Mouse (Mus musculus) forebrain, embryonic 16.5 days (tissue): ENCODE results near the gene Olfr1513. TPM values are rescaled to one million over a fixed set of nuclear protein-coding genes. Genes with fewer than 3 reads are reported as not detected.
"Not testable (repeated sequence)": the region's sequence is repeated elsewhere in the genome, so short reads cannot be mapped to it uniquely, and the experiment has no call there.

Source experiments
- ATAC-seq: fragments of 200-750 bp; cut with Nextera tagmentation; 2 replicates; pipeline ENCODE4 v1.8.0; 2017; ENCODE audit warnings: mild to moderate bottlenecking, moderate library complexity
- H3K27ac ChIP-seq: fragments of 300-500 bp; sonication (generic); 2 replicates; pipeline ENCODE4 v1.5.1; 2014; ENCODE audit warnings: low read length, control low read depth
- H3K27me3 ChIP-seq: fragments of 300-500 bp; sonication (generic); replicated peaks from 2 replicates; pipeline ENCODE4 v1.6.1; 2014; ENCODE audit warnings: low read length; ENCODE audit not compliant: control insufficient read depth, insufficient read depth
- H3K36me3 ChIP-seq: fragments of 300-500 bp; sonication (generic); 2 replicates; pipeline ENCODE4 v1.6.1; 2014; ENCODE audit not compliant: control insufficient read depth, insufficient read depth
- H3K4me1 ChIP-seq: fragments of 300-500 bp; sonication (generic); replicated peaks from 2 replicates; pipeline ENCODE4 v1.6.1; 2014; ENCODE audit warnings: low read length; ENCODE audit not compliant: control insufficient read depth, insufficient read depth
- H3K4me2 ChIP-seq: fragments of 300-500 bp; sonication (generic); 2 replicates; pipeline ENCODE4 v1.6.1; 2014; ENCODE audit warnings: mild to moderate bottlenecking, low read length, control low read depth
- H3K4me3 ChIP-seq: fragments of 300-500 bp; sonication (generic); replicated peaks from 2 replicates; pipeline ENCODE4 v1.5.1; 2014; ENCODE audit warnings: mild to moderate bottlenecking, low read length, control low read depth
- H3K9ac ChIP-seq: fragments of 300-500 bp; sonication (generic); replicated peaks from 2 replicates; pipeline ENCODE4 v1.6.1; 2014; ENCODE audit warnings: low read depth, low read length, control low read depth
- H3K9me3 ChIP-seq: fragments of 300-500 bp; sonication (generic); 2 replicates; pipeline ENCODE4 v1.6.1; 2016; ENCODE audit warnings: low read length; ENCODE audit not compliant: control insufficient read depth
- WGBS: fragments of 180-500 bp; shearing (Covaris S2); extraction: QIAGEN DNeasy Blood & Tissue Kit; methylation state at CpG from one replicate; pipeline ENCODE4 v1.1.7; 2014; 5-methylcytosine and 5-hydroxymethylcytosine counted together
- polyA plus RNA-seq: library from polyadenylated mRNA; unstranded; fragments of >200 nt; fragmentation: Nextera tagmentation; extraction: Ambion mirVana; gene quantifications from 2 replicates; pipeline ENCODE4 v1.2.1, GENCODE M21; 2015

Olfr1513 gene
- polyA plus RNA-seq, 1 experiment from 2014 or later = not detected

DNA sequence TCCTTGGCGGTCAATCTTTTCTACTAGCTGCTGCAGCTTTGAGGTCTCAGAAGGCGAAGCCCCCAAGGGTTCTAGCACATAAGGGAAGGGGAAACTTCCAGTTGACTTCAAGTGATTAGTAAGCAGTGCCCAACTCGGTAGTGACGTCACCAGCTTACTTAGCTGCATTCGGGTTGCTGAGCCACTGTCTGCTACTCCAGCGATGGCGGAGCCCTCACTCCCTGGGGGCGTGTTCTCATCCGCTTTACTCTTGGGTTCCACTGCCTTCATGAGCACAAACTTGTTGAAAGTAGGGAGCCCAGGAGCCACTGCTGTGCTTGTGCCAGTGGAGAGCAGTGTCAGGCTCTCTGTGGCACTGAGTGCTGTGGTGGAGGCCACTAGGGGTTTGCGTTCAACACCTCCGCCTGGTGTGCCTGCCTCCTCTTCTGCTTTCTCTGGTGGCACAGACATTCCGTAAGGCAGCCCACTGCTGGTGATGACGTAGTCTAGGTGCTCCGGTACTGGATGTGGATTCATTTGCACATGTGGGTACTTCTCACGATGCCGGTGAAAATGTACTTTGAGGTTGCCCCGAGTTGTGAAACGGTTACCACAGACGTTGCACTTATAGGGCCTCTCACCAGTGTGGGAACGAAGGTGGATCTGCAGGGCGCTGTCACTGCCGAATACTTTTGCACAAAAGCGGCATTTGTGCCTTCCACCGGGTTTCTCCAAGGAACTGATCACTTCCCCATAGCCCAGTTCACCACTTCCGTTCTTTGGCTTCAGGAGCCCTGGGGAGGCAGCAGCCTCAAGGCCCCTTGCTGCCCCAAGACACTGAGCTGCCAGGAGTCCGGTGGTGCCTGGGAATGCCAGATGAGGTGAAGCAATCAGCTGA is 42.0 kb downstream of the Olfr1513 start:
- WGBS = 83% methylated on average over 26 of the region's 26 CpGs
- Histone ChIP-seq H3K4me3 (peak overlapping the region; percentile 84; the same call in 1 of the 2 replicates), H3K36me3 (peaks cover 17% of the 10 kb centered on the region), H3K9ac (no peak overlapping the region), H3K4me2 (peak overlapping the region; percentile 78; the same call in 1 of the 2 replicates), H3K4me1 (peaks cover 49% of the 10 kb centered on the region), H3K9me3 (no peaks in the 10 kb centered on the region), H3K27me3 (no peaks in the 10 kb centered on the region), H3K27ac (no peak overlapping the region)
- no peak for ATAC-seq

DNA sequence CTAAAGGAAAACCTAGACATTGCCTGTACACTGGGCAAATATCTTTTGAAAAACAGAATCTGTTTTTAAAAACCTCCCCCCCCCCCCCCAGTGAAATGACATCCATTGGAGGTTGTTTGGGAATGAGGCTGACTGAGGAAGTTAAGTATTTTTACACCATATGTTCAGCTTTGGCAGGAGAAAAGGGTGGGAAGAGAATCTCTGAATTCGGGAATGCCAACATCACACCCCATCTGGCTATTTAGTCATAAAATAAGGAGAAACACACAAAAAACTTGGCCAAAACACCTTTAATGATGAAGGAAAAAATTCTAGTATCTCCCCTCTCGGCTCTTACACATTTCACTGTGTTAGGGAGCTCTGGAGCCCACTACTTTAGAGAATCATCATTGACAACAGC is 45.3 kb downstream of the Olfr1513 start:
- Histone ChIP-seq H3K9me3 (no peaks in the 10 kb centered on the region), H3K4me2 (peak overlapping the region; percentile 8), H3K36me3 (peaks cover 17% of the 10 kb centered on the region), H3K4me1 (peaks cover 42% of the 10 kb centered on the region), H3K4me3 (no peak overlapping the region), H3K27me3 (no peaks in the 10 kb centered on the region), H3K27ac (no peak overlapping the region), H3K9ac (no peak overlapping the region)
- ATAC-seq = peak; percentile 26; the same call in 1 of the 2 replicates
- WGBS = 60% methylated on average over 2 of the region's 2 CpGs

DNA sequence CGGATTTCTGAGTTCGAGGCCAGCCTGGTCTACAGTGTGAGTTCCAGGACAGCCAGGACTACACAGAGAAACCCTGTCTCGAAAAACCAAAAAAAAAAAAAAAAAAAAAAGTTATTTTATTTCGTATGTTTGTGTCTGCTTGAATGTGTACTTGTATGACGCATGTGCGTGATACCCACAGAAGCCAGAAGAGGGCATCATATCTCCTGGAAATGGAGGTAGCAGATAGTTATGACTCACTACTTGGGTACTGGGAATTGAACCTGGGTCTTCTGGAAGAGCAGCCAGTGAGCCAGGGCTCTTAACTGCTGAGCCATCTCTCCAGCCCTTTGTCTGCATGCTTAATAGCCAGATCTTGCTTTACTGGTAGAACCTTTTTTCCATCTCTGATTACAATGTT is 45.9 kb downstream of the Olfr1513 start:
- H3K4me1 ChIP-seq = peaks cover 42% of the 10 kb centered on the region
- not testable (repeated sequence) for H3K27me3 ChIP-seq, H3K4me3 ChIP-seq, H3K9ac ChIP-seq, ATAC-seq, H3K27ac ChIP-seq, H3K9me3 ChIP-seq, H3K4me2 ChIP-seq
- WGBS = 96% methylated on average over 5 of the region's 6 CpGs
- peaks cover 17% of the 10 kb centered on the region for H3K36me3 ChIP-seq

DNA sequence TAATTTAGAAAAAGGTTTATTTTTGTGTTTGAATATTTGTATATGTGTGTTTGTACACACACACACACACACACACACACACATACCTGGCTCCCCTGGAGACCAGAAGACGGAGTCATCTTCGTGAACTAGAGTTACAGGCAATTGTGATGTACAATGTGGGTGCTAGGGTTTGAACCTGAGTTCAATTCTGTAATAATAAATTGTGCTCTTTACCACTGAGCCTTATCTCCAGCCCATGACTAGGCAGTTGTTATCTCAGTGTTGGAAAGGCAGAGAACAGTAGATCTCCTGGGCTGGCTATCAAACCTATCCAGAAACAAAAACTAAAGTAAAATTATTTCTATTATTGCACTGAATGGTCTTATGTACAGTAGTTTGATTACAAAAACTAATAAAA is 50.1 kb downstream of the Olfr1513 start:
- Histone ChIP-seq H3K27ac (no peak overlapping the region), H3K4me3 (no peak overlapping the region), H3K4me2 (no peak overlapping the region), H3K9ac (no peak overlapping the region), H3K4me1 (peaks cover 25% of the 10 kb centered on the region), H3K27me3 (no peaks in the 10 kb centered on the region), H3K36me3 (no peaks in the 10 kb centered on the region), H3K9me3 (no peaks in the 10 kb centered on the region)
- 98% methylated on average over 2 of the region's 2 CpGs for WGBS
- ATAC-seq = no peak

DNA sequence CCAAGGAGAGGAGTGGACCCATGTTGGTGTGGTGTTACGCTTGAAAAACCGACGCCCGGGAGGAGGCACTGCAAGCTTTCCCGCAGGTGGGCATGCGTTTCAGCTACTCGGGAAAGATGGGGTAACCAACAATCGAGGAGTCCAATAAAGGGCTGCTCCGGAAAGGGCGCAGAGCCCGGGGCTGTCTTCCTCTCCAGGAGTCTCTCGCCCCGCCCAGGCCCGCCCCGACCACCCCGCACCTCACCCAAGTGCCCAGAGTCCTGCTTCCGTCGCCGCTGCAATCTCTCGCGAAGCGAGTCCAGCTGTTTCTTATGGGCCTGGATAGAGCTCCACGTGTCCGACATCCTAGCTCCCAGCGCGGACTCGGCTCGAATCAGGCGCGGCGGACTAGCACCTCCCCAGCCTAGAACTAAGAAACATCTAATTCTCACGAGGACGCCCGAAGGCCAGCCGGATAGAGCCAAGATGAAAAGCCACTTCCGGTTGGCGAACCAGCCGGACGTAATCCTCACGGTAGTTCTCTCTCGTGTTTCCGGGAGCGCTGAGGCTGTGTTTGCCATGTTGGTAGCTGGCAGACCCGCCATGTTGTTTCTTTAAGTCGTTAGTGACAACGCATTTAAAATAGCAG is 51.5 kb downstream of the Olfr1513 start, which contains the start of gene Mettl3:
Mettl3 (minus strand) TSS at position 485 of the 628 bp plus-strand sequence.
- peak; percentile 93 for ATAC-seq
- Histone ChIP-seq H3K27ac (peak within 1 kb of the TSS; percentile 95), H3K4me2 (peak within 1 kb of the TSS; percentile 77), H3K9me3 (no peaks in the 10 kb centered on the region), H3K9ac (peak within 1 kb of the TSS; percentile 77), H3K4me3 (peak within 1 kb of the TSS; percentile 74), H3K27me3 (no peaks in the 10 kb centered on the region), H3K36me3 (no peaks in the 10 kb centered on the region), H3K4me1 (peaks cover 17% of the 10 kb centered on the region)
- 0% methylated on average over 43 of the region's 46 CpGs for WGBS

DNA sequence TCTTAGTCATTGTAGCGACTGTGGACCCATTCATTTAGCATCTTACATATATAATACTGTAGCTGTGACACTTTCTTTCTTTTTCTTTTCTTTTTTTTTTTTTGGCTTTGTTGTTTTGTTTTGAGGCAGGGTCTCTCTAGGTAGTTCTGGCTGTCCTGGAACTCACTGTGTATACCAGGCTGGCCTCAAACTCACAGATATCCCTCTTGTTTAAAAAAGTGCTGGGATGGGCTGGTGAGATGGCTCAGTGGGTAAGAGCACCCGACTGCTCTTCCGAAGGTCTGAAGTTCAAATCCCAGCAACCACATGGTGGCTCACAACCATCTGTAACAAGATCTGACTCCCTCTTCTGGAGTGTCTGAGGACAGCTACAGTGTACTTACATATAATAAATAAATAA is 52.7 kb downstream of the Olfr1513 start:
- not testable (repeated sequence) for ATAC-seq

More for the DNA sequence above, 52.7 kb downstream of the Olfr1513 start:
- H3K27me3 ChIP-seq, H3K9me3 ChIP-seq, H3K9ac ChIP-seq, H3K4me3 ChIP-seq, H3K27ac ChIP-seq, H3K4me2 ChIP-seq, H3K36me3 ChIP-seq: not testable (repeated sequence)
- H3K4me1 ChIP-seq = peaks cover 17% of the 10 kb centered on the region
- WGBS = 86% methylated on average over 3 of the region's 3 CpGs

Other genes with a start within 250 kb of the Olfr1513 start
- gene Rpgrip1, start 245.7 kb downstream of the Olfr1513 start, polyA plus RNA-seq = 48.2 and 54.5 TPM in 2 replicates
- 55.8 and 67.3 TPM in 2 replicates for gene Supt16, start 159.0 kb downstream of the Olfr1513 start, polyA plus RNA-seq
- 37.4 and 42.4 TPM in 2 replicates for gene Chd8, start 98.6 kb downstream of the Olfr1513 start, polyA plus RNA-seq
- gene Tox4, start 77.3 kb downstream of the Olfr1513 start, polyA plus RNA-seq = 52.1 and 60.2 TPM in 2 replicates
- gene Rab2b, start 76.9 kb downstream of the Olfr1513 start, polyA plus RNA-seq = 54.9 and 56.8 TPM in 2 replicates
- 53.3 and 55.7 TPM in 2 replicates for gene Mettl3, start 51.3 kb downstream of the Olfr1513 start, polyA plus RNA-seq
- 31.0 and 34.7 TPM in 2 replicates for gene Sall2, start 27.6 kb downstream of the Olfr1513 start, polyA plus RNA-seq
- gene Olfr1512, start 22.8 kb upstream of the Olfr1513 start, polyA plus RNA-seq = not detected in 2 replicates
- gene Olfr1511, start 41.0 kb upstream of the Olfr1513 start, polyA plus RNA-seq = not detected in 2 replicates
- gene Olfr1510, start 58.0 kb upstream of the Olfr1513 start, polyA plus RNA-seq = not detected in 2 replicates
- not detected in 2 replicates for gene Olfr1509, start 86.6 kb upstream of the Olfr1513 start, polyA plus RNA-seq
- not detected in 2 replicates for gene Olfr1508, start 111.1 kb upstream of the Olfr1513 start, polyA plus RNA-seq
- gene Olfr1507, start 139.3 kb upstream of the Olfr1513 start, polyA plus RNA-seq = not detected in 2 replicates